Mouse (Mus musculus) liver, embryonic 14.5 days (tissue): Measurements from ENCODE around the gene Wdr4. TPM values are rescaled to one million over a fixed set of nuclear protein-coding genes. Genes with fewer than 3 reads are reported as not detected.

Experiments used
- ATAC-seq: fragments of 200-750 bp; cut with Nextera tagmentation; 2 replicates; pipeline ENCODE4 v1.8.0; 2017; ENCODE audit warnings: moderate number of reproducible peaks, mild to moderate bottlenecking, moderate library complexity; ENCODE audit not compliant: insufficient read depth
- DNase-seq, 3 experiments: peaks; one replicate each; pipeline ENCODE4 v3.0.0-alpha.2; 2012 to 2013; ENCODE audit warnings: low read depth in 3 of 3, low spot score in 3 of 3
- H3K27ac ChIP-seq: fragments of 300-500 bp; sonication (generic); 2 replicates; pipeline ENCODE4 v1.5.1; 2014; ENCODE audit warnings: moderate library complexity, mild to moderate bottlenecking, control low read depth, inconsistent platforms
- H3K27me3 ChIP-seq: fragments of 300-500 bp; sonication (generic); 2 replicates; pipeline ENCODE4 v1.6.1; 2014; ENCODE audit warnings: mild to moderate bottlenecking, low read length, moderate library complexity; ENCODE audit not compliant: control insufficient read depth, insufficient read depth
- H3K36me3 ChIP-seq: fragments of 300-500 bp; sonication (generic); replicated peaks from 2 replicates; pipeline ENCODE4 v1.6.1; 2014; ENCODE audit warnings: low read depth; ENCODE audit not compliant: control insufficient read depth, insufficient read depth
- H3K4me1 ChIP-seq, 2 experiments: fragments of 200-500 bp in 1 of 2; fragments of 300-500 bp in 1 of 2; sonication (generic) in 1 of 2; replicated peaks; 2 replicates each; pipeline ENCODE4 v1.6.1; 2012 to 2014; ENCODE audit warnings: antibody characterized with exemption in 1 of 2, inconsistent platforms in 1 of 2, low read length in 1 of 2; ENCODE audit not compliant: control insufficient read depth in 2 of 2, insufficient read depth in 2 of 2
- H3K4me2 ChIP-seq: fragments of 300-500 bp; sonication (generic); 2 replicates; pipeline ENCODE4 v1.6.1; 2014; ENCODE audit warnings: low read depth, mild to moderate bottlenecking, control low read depth, moderate library complexity
- H3K4me3 ChIP-seq, 2 experiments: fragments of 200-500 bp in 1 of 2; fragments of 300-500 bp in 1 of 2; sonication (generic) in 1 of 2; 2 replicates each; pipeline ENCODE4 v1.5.1; 2012 to 2014; ENCODE audit warnings: low read depth in 2 of 2, low read length in 2 of 2, mild to moderate bottlenecking in 2 of 2, control low read depth in 1 of 2, inconsistent platforms in 1 of 2, moderate library complexity in 1 of 2; ENCODE audit not compliant: insufficient read depth in 1 of 2
- H3K9ac ChIP-seq: fragments of 300-500 bp; sonication (generic); replicated peaks from 2 replicates; pipeline ENCODE4 v1.6.1; 2014; ENCODE audit warnings: mild to moderate bottlenecking, control low read depth, moderate library complexity
- H3K9me3 ChIP-seq: fragments of 300-500 bp; sonication (generic); 2 replicates; pipeline ENCODE4 v1.6.1; 2016; ENCODE audit warnings: low read length, mixed read lengths; ENCODE audit not compliant: control insufficient read depth
- CTCF ChIP-seq: IDR thresholded peaks from 2 replicates; pipeline ENCODE4 v1.5.1; 2016; ENCODE audit warnings: antibody characterized with exemption, low read depth, control low read depth
- EP300 ChIP-seq: IDR thresholded peaks from 2 replicates; pipeline ENCODE4 v1.6.1; 2016; ENCODE audit warnings: antibody characterized with exemption, low read depth
- WGBS: fragments of 180-500 bp; shearing (Covaris S2); extraction: QIAGEN DNeasy Blood & Tissue Kit; methylation state at CpG from one replicate; pipeline ENCODE4 v1.1.7; 2014; ENCODE audit not compliant: insufficient replicate concordance; 5-methylcytosine and 5-hydroxymethylcytosine counted together
- polyA plus RNA-seq, 2 experiments: library from polyadenylated mRNA; depleted of rRNA in 1 of 2; stranded (reverse) in 1 of 2; unstranded in 1 of 2; fragments of >200 nt; fragmentation: Nextera tagmentation in 1 of 2; extraction: Ambion mirVana in 1 of 2; gene quantifications; 2 replicates each; pipeline versions ENCODE4 v1.2.1 to v1.2.3; 2012 to 2014

The Wdr4 gene
- polyA plus RNA-seq, 2 experiments = 14.1 to 21.1 TPM

- no peak overlapping the region for H3K27ac ChIP-seq
- no peaks in the 10 kb centered on the region; the same call in 1 of the 2 replicates for H3K27me3 ChIP-seq
- WGBS = 46% methylated on average over 1 of the region's 1 CpGs
- DNase-seq = no peak
- no peak for TF ChIP-seq CTCF
- no peak for TF ChIP-seq EP300
- H3K4me1 ChIP-seq = peaks cover 12 to 13% of the 10 kb centered on the region in 2 experiments
- H3K36me3 ChIP-seq = peaks cover 2% of the 10 kb centered on the region
- no peak overlapping the region for H3K4me2 ChIP-seq
- H3K9ac ChIP-seq = no peak overlapping the region
- H3K4me3 ChIP-seq = no peak overlapping the region
- no peaks in the 10 kb centered on the region for H3K9me3 ChIP-seq
- no peak for ATAC-seq
Measured at GRCm38 (mm10) chr17:31514696-31515095, 5.1 kb downstream of the Wdr4 start.

- ATAC-seq (peak; percentile 50; the same call in 1 of the 2 replicates), DNase-seq (no peak)
- Histone ChIP-seq H3K4me2 (peak overlapping the region; percentile 86), H3K9ac (peak overlapping the region; percentile 55), H3K27ac (peak overlapping the region; percentile 47), H3K27me3 (no peaks in the 10 kb centered on the region; the same call in 1 of the 2 replicates), H3K9me3 (no peaks in the 10 kb centered on the region), H3K4me3 (peak overlapping the region; percentile 73 to 80), H3K36me3 (peaks cover 14% of the 10 kb centered on the region), H3K4me1 (peaks cover 9% of the 10 kb centered on the region in 2 experiments)
- no peak for TF ChIP-seq EP300
- no peak for TF ChIP-seq CTCF
- 13% methylated on average over 6 of the region's 6 CpGs for WGBS
Measured at GRCm38 (mm10) chr17:31512593-31512992, 7.2 kb downstream of the Wdr4 start.

- Histone ChIP-seq H3K4me1 (peaks cover 9% of the 10 kb centered on the region in 2 experiments), H3K4me3 (peak overlapping the region; percentile 73 to 80), H3K27me3 (no peaks in the 10 kb centered on the region; the same call in 1 of the 2 replicates), H3K36me3 (peaks cover 17% of the 10 kb centered on the region), H3K9me3 (no peaks in the 10 kb centered on the region), H3K27ac (peak overlapping the region; percentile 47), H3K4me2 (peak overlapping the region; percentile 86), H3K9ac (peak overlapping the region; percentile 63)
- ATAC-seq (peak; percentile 95), DNase-seq (peak; percentile 76 to 79 (median 78))
- under 1% methylated on average over 56 of the region's 56 CpGs for WGBS
- TF ChIP-seq EP300 (no peak), CTCF (0 out of 2 replicates have a peak, but pooled peaks have one; percentile 3)
Measured at GRCm38 (mm10) chr17:31511792-31512495, 7.8 kb downstream of the Wdr4 start.

- Histone ChIP-seq H3K4me1 (peaks cover 9% of the 10 kb centered on the region in 2 experiments), H3K27ac (no peak overlapping the region), H3K4me2 (peak overlapping the region; percentile 86), H3K9ac (peak overlapping the region; percentile 63), H3K27me3 (no peaks in the 10 kb centered on the region), H3K36me3 (peaks cover 17% of the 10 kb centered on the region), H3K9me3 (no peaks in the 10 kb centered on the region), H3K4me3 (peak overlapping the region; percentile 73 to 80)
- ATAC-seq = no peak
- TF ChIP-seq EP300 (no peak), CTCF (peak; percentile 44)
- DNase-seq = no peak
- 75% methylated on average over 6 of the region's 6 CpGs for WGBS
Measured at GRCm38 (mm10) chr17:31510944-31511343, 8.8 kb downstream of the Wdr4 start.

- H3K9me3 ChIP-seq = no peaks in the 10 kb centered on the region
- TF ChIP-seq EP300 = no peak
- no peak for TF ChIP-seq CTCF
- ATAC-seq (no peak), DNase-seq (no peak)
- no peak overlapping the region for H3K4me2 ChIP-seq
- H3K4me1 ChIP-seq = peaks cover 13 to 14% of the 10 kb centered on the region in 2 experiments
- WGBS = 81% methylated on average over 7 of the region's 7 CpGs
- no peaks in the 10 kb centered on the region for H3K27me3 ChIP-seq
- no peak overlapping the region for H3K9ac ChIP-seq
- H3K36me3 ChIP-seq = peaks cover 20% of the 10 kb centered on the region
- no peak overlapping the region for H3K4me3 ChIP-seq
- H3K27ac ChIP-seq = no peak overlapping the region
Measured at GRCm38 (mm10) chr17:31506282-31506681, 13.5 kb downstream of the Wdr4 start.
